Mouse (Mus musculus): ENCODE results near the gene Atg4d.
"Not testable (repeated sequence)": the region's sequence is repeated elsewhere in the genome, so short reads cannot be mapped to it uniquely, and the experiment has no call there.

Atg4d gene

GRCm38 (mm10) chr9:21314367-21315140 is 49.5 kb downstream of the Atg4d start:
- DNase-seq (ENCODE audit: low spot score): no peak

GRCm38 (mm10) chr9:21315421-21315820 is 50.3 kb downstream of the Atg4d start:
- no peak for DNase-seq (ENCODE audit: low spot score)

- DNase-seq (ENCODE audit: low spot score): no peak
Measured at GRCm38 (mm10) chr9:21316696-21317095, 51.6 kb downstream of the Atg4d start.

GRCm38 (mm10) chr9:21318792-21319191 is 53.7 kb downstream of the Atg4d start:
- no peak for DNase-seq (ENCODE audit: low spot score)

- DNase-seq (ENCODE audit: low spot score): no peak
Measured at GRCm38 (mm10) chr9:21319503-21319902, 54.4 kb downstream of the Atg4d start.

GRCm38 (mm10) chr9:21320280-21320618 is 55.2 kb downstream of the Atg4d start:
- no peak for DNase-seq (ENCODE audit: low spot score)

GRCm38 (mm10) chr9:21320619-21321512 is 55.8 kb downstream of the Atg4d start, which contains the start of gene Slc44a2:
TSS of gene Slc44a2 (plus strand) at chr9:21320698.
- peak; percentile 88 for DNase-seq (ENCODE audit: low spot score)

GRCm38 (mm10) chr9:21321513-21321835 is 56.4 kb downstream of the Atg4d start:
- DNase-seq (ENCODE audit: low spot score): no peak

GRCm38 (mm10) chr9:21322211-21322916 is 57.3 kb downstream of the Atg4d start:
- no peak for DNase-seq (ENCODE audit: low spot score)

- DNase-seq (ENCODE audit: low spot score): not testable (repeated sequence)
Measured at GRCm38 (mm10) chr9:21322917-21323297, 57.8 kb downstream of the Atg4d start.

GRCm38 (mm10) chr9:21324269-21324668 is 59.2 kb downstream of the Atg4d start:
- no peak for DNase-seq (ENCODE audit: low spot score)
